Mouse (Mus musculus) thymus, adult 18-20 months (tissue): Measurements from ENCODE around the gene Gm8356.
"Not testable (repeated sequence)": the region's sequence is repeated elsewhere in the genome, so short reads cannot be mapped to it uniquely, and the experiment has no call there.

Source experiments
- DNase-seq, 2 experiments: peaks; one replicate each; pipeline ENCODE4 v3.0.0; 2022; ENCODE audit warnings: mixed read lengths in 2 of 2

The Gm8356 gene

DNA sequence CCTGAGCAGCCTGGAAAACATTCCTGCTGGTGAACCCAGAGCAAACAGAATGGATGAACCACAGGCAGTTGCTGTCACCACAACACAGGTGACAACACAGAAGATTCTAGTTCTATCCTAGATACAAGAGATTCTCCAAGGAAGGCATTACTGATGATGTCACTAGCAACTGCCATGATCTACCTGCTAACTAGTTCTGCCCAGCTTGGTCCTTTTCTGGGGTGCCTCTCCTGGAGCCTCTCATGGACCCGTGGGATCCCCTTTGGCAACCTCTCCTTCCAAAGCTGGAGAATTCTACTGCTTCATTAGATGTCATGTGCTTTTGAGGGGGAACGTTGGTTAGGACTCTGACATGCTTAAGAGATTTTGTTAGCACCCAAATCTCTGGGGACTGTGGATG, at the start of gene Gm8356:
Gene Gm8356 (minus strand): TSS at position 101 of the 400 bp plus-strand sequence.
- not testable (repeated sequence) for DNase-seq

DNA sequence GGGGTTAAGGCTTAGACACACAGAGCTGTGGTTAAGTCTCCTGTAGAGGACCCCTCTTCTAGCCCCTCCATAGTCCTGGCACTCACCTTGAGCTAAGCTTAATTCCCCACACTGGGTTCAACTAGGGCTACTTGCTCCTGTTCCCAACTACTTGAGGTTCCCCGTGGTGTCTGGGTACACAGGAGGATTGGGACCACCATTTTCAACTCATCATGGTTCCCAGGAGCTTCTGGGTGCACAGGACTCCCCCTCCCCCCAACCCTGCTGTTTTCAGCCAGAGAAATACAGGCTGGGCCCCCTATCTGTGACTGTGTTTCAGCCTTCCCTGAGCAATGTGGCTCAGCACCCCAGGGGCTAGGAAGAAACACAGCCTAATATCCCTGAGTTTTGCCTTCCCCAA, 50.8 kb downstream of the Gm8356 start:
- not testable (repeated sequence) for DNase-seq

DNA sequence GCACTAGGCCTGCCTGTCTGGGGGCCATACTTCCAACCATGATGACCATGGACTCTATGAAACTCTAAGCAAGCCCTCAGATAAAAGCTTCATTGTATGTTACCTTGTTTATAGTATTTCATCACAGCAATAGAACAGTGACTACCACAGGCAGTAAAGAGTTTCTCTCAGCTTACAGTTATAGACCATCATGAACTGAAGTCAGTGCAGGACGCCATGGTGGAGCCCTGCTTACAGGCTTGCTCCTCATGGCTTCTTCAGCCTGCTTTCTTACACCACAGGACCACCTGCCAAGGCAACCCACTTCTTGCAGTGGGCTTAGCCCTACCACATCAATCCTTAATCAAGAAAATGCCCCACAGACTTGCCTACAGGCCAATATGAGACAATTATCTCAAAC, 51.5 kb downstream of the Gm8356 start:
- not testable (repeated sequence) for DNase-seq

DNA sequence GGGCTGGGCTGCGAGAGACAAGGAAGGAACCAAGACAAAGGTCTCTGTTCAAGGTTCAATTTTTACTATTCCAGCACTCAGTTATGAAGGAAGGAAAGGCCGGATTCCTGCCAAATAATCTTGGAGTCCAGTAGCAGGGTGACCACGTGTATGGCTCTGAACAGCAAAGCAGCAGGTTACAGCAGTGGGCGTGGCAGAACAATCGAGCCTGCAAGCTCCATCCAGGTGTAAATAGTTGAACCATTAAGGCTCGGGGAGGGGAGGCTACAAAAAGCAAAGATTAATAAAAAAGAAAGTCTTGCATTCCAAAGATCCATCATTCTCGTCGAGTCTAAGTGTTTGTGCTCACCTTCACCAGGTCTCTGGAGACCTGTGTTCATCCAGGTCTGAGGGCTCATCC, 55.0 kb downstream of the Gm8356 start:
- not testable (repeated sequence) for DNase-seq
